Mouse (Mus musculus) NIH3T3 (cell line): ENCODE results near the gene Tmem95.
"Not testable (repeated sequence)": the region's sequence is repeated elsewhere in the genome, so short reads cannot be mapped to it uniquely, and the experiment has no call there.

Experiments used
- DNase-seq: peaks from one replicate; pipeline ENCODE4 v3.0.0-alpha.2; 2012; ENCODE audit warnings: low read depth

Tmem95 gene

GRCm38 (mm10) chr11:69877878-69878277 is at the start of gene Tmem95:
Gene Tmem95 (minus strand): TSS chr11:69878018.
- no peak for DNase-seq

- DNase-seq: no peak
Observed at GRCm38 (mm10) chr11:69927501-69927900, 49.7 kb upstream of the Tmem95 start.

DNA sequence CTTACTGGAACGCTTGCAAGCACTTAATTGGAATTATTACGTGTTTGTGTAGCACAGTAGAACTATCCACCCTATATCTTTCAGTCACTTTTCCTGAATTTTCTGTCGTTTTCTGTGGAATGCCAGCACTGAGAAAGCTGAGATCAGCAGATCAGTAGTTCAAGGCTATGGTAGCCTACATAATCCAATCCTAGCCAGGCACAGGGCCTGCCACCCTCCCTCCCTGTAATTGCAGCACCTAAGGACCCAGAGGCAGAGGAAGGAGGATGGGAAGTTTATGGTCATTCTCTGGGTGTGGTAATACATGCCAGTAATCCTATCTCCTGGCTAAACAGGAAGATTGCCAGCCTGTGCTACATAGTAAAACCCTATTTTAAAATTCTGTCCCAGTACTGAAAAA is 45.0 kb upstream of the Tmem95 start:
- DNase-seq: peak; percentile 18

- peak; percentile 44 for DNase-seq
Observed at GRCm38 (mm10) chr11:69922012-69922756, 44.4 kb upstream of the Tmem95 start.

DNA sequence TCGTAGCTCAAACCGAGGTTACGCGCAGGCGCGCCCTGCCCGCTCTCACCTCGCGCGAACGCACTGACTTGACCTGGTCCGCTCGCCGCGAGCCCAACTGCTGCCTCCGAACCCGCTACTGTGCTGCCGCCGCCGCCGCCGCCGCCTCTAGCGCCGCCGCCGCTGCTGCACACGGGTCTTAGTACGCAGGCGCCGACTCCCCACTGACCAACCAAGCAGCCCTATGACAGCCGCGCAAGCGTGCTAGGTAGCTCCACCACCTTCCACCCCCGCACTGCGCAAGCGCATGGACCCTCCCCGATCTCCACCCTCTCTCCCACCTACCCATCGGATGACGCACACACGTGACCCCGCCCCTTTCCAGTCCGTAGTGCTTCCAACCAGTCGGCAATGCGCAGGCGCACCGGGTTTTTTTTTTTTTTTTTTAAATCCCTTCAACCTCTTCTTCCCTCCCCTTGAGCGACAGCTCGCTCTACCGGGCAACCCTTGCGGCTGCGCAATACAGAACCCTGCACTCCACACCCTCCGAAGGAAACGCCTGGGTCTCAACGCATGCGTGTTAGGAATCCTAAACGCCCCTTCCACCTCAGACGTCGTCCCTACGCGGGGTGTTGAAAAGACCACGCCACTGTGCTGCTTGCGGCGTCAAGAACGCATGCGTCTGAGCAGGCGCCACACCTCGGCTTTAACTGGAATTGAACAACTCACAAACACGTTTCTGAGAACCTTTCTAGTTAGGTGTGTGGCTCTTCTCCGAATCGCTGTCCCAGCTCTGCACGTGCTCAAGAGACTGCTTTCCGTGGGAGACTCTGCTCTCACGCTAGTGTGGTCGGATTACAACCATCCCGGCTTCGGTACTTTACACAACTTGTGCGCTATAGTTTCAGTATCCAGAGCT is 43.5 kb upstream of the Tmem95 start, which contains the start of gene Eif5a:
Gene Eif5a, minus strand, starts transcription at position 845 of the 898 bp plus-strand sequence.
- DNase-seq: peak; percentile 100

DNA sequence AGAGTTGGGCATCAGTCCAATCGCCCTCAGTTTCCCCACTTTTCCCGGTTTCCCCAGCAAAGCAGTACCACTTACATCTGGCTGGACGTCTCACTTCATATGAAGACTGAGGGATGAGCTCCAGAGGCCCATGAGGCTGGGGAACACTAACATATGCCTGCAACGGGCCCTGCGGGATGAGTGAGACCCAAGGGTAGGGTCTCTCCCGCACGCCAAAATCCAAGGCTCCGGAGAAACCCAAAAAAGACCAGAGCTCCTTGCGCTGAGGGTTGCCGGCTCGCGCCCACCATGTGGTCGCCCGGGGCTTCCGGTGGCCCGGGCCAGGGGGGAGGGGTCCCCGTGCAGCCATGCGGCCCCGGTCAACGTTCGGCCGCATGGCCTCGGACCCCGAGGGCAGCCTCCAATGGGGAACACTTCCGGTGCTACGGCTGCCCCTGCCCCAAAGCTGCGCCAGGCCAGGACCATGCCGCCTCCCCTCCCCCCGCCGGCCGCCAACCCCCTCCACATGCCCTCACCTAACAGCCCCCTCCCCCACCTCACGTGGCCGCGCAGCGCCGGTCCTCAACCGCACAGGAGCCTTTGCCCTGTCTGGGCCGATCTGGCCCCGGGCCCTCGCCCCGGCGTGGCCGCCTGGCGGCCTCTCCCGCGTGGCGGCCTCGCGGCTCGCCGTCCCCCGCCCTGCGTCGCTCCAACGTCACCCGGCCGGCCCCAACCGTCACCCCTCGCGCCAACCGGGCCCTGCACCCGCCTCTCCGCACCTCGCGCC is 42.6 kb upstream of the Tmem95 start:
- peak; percentile 54 for DNase-seq

- DNase-seq: peak; percentile 95
Observed at GRCm38 (mm10) chr11:69919661-69920265, 41.9 kb upstream of the Tmem95 start.

DNA sequence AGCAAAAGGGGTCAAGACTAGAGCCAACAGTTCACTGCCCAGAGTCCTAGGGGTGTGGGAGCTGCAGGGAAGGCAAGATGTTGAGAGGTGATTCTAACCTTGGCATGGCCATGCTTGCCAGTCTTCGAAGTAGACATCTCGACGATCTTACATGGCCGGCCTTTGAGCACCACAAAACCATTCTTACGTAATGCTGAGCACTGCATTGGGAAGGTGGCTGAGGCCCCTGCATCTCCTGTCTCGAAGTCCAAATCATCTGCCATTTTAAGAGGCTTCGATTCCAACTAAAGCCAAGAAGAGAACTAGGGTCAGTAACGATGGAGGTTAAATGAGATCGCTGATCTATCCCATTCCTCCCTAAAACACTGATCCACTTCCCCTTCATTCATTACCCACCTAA is 41.2 kb upstream of the Tmem95 start:
- DNase-seq: no peak

DNA sequence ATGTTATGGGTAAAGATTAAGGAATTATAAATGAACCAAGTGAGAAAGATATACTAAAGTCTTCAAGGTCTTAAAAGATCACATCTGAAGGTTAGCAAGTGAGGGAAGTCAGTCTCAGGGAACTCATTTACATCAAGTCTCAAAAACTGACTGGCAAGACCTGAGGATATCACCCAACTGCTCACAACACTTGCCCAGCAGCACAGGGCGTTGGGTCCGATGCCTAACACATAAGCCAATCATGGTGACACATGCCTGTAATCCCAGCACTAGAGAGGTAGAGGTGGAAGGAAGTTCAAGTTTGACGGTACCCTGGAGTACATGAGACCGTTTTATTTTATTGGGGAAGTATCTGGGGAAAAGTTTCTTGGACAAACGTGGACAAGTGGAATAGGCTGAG is 40.3 kb upstream of the Tmem95 start:
- DNase-seq: no peak

DNA sequence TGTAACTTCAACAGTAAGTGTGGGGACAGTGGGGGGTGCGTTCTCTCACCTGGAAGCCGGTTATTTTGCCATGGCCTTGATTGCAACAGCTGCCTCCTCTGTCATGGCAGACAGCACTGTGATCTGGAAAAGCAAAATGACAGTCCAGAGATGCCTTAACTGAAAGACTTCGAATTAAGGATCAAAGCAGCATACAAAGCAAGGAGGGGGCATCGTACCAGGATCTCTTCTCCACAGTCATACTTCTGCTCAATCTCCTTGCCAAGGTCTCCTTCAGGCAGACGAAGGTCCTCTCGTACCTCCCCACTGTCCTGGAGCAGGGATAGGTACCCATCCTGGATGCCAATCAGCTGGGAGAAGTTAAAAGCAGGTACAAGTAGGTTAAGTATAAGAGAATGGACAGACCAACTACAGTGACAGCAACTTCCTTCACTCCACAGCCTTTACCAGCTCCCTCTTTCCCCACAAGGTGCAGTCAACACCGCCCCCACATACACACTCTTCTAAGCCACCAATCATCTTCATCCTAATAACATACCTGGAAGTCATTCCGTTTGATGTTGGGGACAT is 39.6 kb upstream of the Tmem95 start:
- DNase-seq: no peak

DNA sequence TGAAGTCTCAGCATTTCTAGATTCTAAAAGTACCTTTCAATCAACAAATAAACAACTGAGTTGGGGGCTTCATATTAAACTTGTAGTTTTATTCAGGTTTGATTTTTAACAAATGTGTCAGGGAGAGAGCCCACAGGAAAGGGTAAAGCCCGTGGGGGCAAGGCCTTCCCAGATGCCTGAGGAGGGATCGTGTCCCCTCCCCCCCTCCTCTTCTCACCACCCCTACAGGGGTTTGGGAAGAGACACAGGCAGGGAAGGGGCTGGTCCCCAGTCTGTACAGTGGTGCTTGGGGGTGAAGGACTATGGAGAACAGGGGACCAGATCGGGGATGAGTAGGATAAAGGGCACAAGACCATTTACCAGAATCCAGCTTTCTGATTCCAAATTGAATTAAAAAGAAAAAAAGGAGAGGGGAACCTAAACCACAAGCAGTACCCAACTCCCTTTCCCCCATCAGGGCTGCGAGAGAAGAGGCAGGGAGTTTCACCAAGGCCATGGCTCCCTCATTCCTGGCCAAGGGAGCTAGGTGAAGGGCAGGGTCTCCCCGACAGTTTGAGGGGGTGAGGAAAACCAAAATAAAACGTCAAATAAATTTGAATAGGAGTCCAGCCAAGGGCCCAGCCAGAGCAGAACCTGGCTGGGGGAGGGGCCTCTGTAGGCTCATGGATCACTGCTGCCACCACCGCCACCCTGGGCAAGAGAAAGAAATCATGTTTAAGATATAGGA is 39.0 kb upstream of the Tmem95 start:
- not testable (repeated sequence) for DNase-seq

DNA sequence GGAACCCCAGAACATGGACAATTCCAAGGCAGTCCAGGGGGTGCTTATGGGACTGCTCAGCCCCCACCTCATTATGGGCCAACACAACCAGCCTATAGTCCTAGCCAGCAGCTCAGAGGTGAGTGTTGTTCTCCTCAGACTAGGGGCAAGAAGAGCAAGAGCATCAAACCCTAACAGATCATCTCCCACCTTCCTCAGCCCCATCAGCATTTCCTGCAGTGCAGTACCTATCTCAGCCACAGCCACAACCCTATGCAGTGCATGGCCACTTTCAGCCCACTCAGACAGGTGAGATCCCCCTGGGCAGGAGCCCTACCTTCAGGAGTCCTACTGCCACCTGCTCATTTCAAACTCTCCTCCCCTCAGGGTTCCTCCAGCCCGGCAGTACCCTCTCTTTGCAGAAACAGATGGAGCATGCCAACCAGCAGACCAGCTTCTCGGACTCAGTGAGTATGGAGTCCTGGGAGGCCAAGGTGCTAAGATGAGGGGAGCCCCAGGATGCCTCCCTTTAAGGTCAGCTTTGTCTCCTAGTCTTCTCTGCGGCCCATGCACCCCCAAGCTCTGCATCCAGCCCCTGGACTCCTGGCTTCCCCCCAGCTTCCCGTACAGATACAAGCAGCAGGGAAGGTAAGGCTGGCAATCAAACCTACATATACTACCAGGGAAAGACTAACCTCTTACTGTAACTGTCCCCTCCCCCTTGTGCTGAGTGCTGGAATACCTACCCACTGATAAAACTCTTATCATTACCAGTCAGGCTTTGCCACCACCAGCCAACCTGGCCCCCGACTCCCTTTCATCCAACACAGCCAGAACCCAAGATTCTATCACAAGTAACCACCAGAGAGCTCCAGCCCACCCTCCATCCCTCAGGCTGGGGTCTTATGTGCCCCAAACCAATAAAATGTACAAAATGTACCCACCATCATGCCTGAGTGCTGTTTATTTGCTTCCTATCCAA is 38.1 kb upstream of the Tmem95 start:
- DNase-seq: no peak

DNA sequence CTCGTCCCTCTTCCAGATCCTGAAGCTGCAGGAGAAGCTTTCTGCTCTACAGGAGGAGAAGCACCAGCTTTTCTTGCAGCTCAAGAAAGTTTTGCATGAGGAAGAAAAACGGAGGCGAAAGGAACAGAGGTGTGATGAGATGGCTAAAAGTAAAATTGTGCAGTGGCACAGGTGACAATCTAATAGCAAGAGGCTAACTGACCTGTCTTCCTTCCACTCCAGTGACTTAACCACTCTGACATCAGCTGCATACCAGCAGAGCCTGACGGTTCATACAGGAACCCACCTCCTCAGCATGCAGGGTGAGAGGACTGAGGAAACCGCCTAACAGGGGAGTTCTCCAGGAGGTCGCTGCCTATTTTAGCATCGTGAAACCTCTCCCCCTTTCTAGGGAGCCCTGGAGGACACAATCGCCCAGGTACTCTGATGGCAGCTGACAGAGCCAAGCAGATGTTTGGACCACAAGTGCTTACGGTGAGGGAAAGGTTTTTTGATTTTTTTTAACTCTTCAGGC is 37.2 kb upstream of the Tmem95 start:
- no peak for DNase-seq

DNA sequence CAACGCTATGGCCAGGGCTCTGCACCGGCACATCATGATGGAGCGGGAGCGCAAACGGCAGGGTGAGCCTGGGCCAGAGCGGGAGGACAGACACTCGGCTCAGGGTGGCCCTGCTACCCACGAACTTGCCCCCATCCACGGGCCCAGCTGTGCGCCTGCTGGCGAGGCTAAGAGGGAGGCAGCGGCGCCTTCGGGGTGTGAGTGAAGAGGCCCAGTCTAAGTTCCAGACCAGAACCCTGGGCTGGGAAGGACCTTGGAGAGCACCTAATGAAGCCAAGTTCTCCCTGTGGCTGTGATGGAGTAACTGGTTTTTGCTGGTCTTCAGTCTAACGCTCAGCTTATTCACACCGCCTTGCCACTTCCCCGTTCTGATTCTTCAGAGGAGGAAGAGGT is 36.5 kb upstream of the Tmem95 start:
- peak; percentile 72 for DNase-seq

DNA sequence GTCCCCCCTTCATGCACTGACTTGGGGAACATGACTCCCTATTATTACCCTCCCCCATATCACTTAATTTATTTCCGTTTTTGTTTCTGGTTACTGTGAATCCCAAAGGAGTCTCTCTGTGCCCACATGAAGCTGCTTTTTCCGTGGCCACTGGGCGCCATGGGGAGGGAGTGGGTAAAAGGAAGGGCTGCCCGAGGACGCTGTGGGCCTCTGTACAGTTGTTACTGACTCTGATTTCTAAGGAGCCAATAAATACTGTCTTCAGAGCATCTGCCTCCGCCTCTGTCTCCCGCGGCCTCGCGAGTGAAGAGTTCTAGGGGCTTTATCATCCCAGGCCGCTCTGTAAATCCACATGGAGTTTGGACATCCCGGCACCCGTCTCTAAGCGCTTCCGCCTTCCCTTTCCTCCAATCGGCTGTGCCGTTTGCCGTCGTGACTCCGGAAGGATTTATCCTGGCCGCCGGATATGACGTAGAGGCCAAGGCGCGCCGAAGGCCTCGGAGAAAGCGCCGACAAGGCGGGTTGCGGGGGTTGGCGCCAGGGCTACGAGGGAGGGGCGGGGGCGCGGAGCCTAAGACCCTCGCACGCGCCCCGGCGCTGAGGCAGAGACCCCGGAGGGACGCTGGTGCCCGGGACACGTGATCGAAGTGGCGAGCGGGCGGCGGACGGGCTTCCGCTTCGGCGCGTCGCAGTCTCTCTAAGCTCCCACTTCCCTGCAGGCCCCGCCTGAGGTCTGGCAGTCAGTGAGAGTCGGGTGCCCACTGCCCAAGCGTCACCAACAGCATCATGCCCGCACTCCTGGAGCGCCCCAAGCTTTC is 35.9 kb upstream of the Tmem95 start, which contains the start of gene Gps2:
Gene Gps2, plus strand, starts transcription at position 335 of the 818 bp plus-strand sequence.
- DNase-seq: peak; percentile 95

GRCm38 (mm10) chr11:69912716-69913530 is 35.1 kb upstream of the Tmem95 start:
- no peak for DNase-seq

DNA sequence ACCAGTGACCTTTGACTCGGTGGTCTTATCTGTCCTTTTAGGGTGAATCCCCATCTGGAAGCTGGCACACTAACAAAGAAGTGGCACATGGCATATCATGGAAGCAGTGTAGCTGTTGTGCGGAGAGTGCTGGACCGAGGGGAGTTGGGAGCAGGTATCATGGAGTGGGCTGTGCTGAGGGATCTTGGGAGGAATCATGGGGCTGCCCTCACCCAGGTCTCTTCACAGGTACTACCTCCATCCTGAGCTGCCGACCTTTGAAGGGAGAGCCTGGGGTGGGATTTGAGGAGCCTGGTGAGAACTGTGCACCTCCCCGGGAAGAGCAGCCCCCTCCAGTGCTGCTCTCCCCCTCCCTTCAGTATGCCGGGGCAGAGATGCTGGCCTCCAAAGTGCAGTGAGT is 33.9 kb upstream of the Tmem95 start:
- DNase-seq: no peak
